Mouse (Mus musculus): Measurements from ENCODE around the gene Ensa. TPM values are rescaled to one million over a fixed set of nuclear protein-coding genes. Genes with fewer than 3 reads are reported as not detected.
"Not testable (repeated sequence)": the region's sequence is repeated elsewhere in the genome, so short reads cannot be mapped to it uniquely, and the experiment has no call there.

Gene Ensa
- polyA plus RNA-seq, 1 experiment, result 12.4 TPM

DNA sequence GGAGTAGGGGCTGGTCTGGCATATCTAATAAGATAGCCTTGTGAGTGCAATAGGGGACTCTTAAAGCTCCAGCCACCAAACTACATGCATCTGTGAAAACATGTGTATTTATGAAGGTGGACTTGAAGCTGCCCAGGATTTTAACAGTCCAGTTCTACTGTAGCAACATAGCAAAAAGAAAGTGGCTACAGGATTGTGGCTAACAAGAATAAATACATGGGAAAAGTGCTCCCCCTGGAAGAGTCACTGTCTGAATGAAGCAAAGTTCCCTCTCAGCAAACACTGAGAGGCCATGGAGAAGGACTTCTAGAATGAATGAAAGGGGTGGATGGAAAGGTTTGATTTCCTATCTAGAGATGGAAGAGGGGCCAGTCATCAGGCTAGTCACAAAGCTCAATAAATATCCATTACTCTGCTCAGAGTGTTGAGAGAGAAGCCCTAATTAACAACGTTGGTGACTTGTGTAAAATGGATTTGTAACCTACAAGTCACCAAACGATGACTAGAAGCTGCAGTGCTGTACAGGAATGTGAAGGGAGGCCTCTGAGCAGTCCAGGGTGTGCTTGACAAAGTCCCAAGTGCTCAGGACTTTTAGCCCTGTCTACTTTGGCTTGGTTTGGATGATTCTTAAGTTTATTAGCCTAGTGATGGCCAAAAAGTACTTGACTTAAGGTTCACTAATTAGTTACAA, 36.1 kb downstream of the Ensa start:
- DNase-seq (ENCODE audit: low read depth, low spot score), result no peak
- 2% methylated on average over 2 of the region's 2 CpGs for WGBS

DNA sequence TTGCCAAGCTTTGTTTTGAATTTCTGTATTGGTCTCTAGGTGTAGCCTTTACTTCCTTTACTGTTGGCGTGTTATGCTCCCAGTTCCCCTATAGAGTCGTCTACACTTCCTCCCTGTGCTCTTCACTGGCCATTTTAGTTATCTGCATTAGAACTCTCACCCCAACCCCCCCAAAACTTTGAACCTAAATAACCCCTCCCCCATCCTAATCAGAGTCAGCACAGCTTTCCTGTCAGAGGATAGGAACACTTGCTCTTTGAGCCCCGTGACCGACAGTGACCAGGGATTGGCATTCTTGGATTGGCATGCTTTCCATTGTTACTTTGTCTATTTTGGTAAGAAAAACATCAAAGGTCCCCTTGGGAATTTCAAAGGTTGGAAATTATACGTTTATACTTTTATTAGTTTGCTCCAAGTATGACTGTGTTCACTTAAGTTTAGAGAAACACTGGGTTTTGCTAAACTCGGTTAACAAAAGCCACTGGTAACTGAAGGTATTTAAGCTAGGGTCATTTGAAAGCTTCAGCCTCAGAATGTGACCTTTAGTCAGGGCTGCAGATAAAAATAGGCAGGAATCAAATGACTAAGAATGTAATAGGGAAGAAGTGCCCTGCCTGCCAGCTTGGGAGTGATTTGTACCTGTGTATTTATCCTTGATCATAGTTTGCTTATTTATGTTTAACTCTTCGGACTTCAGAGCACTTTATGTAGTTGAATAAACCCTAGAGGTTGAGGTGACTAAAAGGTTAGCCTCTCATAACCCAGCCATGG, 37.3 kb downstream of the Ensa start:
- 4% methylated on average over 7 of the region's 7 CpGs for WGBS
- DNase-seq (ENCODE audit: low read depth, low spot score), result no peak

DNA sequence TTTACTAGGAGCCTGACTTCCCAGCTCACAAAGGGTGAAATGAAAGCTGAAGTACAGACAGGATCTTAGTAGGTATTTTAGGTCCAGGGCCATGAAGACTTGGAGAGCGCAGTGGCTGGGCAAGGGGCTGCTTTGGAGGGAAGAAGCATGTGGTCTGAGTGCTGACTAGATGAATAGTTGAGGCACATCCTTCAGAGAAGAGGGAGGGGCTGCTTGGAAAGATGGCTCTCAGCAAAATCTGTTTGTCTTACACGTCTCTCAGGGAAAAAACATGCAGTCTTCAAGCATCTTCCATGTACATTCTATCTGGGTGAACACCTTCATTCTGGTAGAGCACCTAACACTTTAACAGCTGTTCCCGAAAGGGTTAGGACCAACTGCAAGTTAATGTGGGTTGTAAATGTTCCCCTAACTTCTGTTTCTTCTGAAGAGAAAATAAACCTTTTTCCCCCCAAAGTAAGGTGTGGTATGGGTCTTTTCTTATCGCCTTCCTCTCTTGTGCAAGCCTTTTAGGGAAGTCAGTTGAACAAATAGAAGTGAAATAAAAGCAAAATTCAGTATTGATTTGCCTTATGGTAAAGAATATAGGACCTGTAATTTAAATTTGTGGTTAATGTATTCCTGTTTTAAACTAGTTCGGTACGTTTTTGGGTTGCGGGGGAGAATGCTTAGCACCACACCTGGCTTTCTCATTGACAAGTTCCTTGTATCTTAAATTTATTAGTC, 38.1 kb downstream of the Ensa start:
- 34% methylated on average over 7 of the region's 7 CpGs for WGBS
- no peak for DNase-seq (ENCODE audit: low read depth, low spot score)

DNA sequence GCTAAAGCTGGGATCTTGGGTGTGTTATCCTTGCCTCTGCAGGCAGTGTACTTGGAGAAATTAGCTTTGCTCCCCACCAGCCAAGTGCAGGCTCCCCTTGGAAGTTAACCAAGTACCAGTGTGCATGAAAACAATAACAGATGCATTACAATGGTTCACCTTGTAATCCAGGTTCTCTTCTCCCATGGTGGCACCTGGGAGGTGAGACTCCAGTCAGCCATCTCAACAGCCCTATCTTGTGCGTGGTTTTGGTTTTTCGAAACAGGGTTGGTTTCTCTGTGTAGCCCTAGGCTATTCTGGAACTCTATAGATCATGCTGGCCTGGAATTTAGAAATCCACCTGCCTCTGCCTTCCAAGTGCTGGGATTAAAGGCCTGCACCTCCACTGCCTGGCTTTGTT, 38.7 kb downstream of the Ensa start:
- DNase-seq (ENCODE audit: low read depth, low spot score), result no peak
- 71% methylated on average over 2 of the region's 2 CpGs for WGBS

DNA sequence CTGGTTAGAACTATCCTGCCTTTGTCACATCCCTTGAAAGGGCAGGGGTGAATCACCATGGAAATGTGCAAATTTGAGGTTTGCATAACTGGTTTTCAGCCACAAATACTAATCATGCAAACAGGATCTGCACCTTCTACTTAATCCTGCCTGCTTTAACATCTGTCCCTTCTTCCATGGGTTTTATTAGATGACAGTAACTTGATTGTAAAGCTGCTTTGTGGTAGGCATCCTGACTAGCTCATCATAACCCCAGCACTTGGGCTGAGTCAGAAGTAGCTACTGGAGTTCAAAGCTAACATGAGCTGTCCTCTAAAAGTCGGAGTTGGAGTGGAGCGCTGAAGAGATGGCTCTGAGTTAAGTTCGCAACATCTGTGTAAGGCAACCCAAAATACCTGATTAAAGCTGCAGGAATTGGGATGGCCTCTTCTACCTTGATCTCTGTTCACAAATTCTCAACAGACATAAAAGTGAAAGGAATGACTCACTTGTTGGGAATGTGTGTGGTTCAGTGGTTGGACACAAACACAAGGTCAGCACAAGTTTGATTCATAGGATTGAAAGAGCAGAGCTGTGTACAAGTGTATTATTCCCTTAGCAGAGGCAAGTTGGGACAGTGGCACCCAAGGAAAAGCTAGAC, 39.3 kb downstream of the Ensa start:
- WGBS, result 70% methylated on average over 3 of the region's 3 CpGs
- no peak for DNase-seq (ENCODE audit: low read depth, low spot score)

DNA sequence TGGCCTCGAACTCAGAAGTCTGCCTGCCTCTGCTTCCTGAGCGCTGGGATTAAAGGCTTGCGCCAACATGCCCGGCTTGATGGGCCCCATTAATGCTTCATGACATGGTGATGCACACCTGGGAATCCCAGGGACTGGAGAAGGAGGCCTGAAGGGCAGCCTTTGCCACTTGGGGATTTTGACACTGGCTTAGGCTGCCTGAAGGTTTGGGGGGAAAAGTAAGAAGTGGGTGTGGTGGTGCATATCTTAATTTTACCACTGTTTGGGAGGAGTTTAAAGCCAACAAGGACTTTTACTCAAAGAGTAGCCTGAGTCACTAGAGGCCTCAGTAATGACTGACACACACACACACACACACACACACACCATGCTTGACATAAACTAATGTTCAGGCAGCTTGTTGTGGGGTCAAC, 40.2 kb downstream of the Ensa start:
- WGBS, result 77% methylated on average over 4 of the region's 4 CpGs
- no peak for DNase-seq (ENCODE audit: low read depth, low spot score)

DNA sequence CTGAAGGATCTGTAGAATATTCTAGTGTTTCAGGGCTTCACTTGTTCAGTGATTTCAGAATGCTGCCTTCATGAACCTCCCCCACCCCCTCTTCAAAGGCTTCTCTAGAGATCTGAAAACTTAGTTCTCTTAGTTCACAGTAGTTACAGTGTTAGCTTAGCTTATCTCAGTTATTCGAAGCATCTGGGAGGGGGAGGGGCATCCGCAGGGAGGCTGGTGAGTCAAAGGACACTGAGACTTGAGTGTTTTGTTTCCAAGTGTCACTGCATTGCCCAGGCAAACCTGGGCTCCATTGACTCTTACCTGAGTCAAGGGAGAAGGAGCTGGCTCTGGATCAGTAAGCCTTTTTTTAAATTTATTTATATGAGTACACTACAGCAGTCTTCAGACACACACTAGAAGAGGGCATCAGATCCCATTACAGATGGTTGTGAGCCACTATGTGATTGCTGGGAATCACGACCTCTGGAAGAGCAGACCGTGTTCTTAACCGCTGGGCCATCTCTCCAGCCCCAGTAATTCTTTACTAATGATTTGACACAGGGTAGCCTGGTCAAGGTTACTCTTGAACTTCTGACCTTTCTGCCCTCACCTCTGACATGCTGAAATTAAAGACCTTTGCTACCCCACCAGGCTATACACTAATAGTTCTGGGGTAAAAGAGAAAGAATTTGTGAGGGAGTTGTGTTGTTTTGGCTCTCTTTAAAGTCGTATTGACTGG, 41.5 kb downstream of the Ensa start:
- WGBS, result 24% methylated on average over 6 of the region's 6 CpGs
- DNase-seq (ENCODE audit: low read depth, low spot score), result no peak

DNA sequence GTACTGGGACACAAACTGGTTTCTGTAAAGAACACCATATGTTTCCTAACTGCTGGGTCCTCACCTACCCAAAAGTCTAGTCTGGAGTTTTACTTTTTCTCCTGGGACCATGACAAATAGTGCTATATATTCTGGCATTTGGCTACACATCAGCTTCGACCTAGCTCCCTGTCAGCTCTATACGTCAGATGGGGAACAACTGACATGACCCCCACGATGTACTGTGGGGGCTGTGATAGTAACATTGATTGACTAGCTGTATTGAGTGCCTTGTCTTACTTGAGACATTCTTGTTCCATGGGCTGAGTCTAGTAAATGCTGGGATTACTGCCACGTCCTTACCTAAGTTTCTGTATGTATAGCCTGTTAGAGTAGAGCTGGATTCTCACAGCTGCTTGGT, 42.7 kb downstream of the Ensa start:
- no peak for DNase-seq (ENCODE audit: low read depth, low spot score)
- 24% methylated on average over 4 of the region's 4 CpGs for WGBS

DNA sequence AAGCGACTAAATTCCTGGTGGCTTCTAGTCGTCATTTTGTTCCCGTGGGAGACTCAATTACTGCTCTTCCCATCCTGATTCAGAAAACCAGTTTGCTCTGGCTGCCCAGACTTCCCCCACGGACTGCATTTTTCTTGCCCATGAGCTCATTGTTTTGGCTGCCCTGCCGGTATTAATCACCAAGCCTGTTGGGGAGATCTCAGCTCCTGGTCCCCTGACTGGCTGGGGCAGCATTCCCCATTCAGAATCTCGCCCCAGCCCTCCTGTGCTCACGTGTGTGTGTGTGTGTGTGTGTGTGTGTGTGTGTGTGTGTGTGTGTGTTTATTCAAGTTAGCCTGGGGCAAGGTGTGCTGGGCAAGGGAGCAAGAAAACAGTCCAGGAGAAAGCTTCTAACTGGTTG, 43.2 kb downstream of the Ensa start:
- DNase-seq (ENCODE audit: low read depth, low spot score), result no peak
- WGBS, result 6% methylated on average over 7 of the region's 7 CpGs

DNA sequence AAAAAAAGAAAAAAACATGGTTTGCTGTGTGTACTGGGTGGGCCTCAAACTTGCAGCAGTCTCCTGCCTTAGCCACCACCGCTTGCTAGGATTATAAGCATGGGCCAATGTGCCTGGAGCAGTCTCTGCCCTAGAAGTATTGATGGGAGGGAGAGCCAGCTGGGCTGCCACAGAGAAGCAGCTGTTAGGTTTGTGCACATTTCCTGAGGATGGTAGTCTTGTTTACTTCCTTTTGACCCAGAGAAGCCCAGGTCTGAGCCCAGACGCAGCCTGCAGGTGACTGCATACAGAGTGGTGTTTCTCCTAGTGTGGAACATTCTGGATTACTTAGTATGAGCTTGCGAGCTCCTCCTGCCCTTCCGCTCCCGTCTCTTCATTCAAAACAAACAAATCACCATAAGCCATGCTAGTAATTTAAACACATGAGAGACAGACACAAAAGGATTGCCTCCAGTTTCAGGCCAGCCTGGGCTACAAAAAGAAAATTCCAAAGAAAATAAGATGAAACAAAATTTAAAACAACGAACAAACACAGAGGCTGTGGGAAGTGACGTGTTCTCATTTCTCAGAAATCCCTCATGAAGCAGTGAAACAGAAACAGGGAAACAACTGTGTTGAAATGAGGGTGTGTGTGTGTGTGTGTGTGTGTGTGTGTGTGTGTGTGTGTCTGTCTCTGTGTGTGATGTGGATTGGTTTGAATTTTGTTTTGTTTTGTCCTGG, 44.0 kb downstream of the Ensa start:
- DNase-seq (ENCODE audit: low read depth, low spot score), result no peak
- 11% methylated on average over 7 of the region's 7 CpGs for WGBS

DNA sequence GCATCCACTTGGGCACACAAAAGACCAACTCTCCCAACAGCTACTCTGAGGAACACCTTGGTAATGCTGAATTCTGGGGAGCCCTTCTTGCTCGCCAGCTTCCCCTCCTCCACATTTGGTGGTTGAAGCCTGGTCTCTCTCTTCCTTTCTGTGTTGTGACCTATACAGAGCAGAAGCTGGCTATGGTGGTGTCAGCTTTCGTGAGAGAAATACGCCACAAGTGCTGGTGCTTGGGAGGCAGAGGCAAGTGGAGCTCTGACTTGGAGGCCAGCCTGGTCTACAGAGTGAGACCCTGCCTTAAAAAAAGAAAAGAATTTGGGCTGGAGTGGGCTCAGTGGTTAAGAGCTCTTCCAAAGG, 44.5 kb downstream of the Ensa start:
- 85% methylated on average over 3 of the region's 3 CpGs for WGBS
- no peak for DNase-seq (ENCODE audit: low read depth, low spot score)

DNA sequence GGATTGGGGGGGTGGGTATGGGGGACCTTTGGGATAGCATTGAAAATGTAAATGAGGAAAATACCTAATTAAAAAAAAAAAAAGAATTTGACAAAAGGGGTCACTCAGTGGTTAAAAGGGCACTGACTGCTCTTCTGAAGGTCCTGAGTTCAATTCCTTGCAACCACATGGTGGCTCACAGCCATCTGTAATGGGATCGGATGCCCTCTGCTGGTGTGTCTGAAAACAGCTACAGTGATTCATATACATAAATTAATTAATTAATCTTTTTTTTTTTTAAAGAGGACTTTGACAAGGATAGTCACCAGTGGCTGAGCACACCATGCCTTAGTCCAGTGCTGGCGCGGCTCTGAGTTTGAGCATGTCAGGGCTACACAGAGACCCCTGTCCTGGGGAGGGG, 45.6 kb downstream of the Ensa start:
- WGBS, result 90% methylated on average over 3 of the region's 3 CpGs
- DNase-seq (ENCODE audit: low read depth, low spot score), result not testable (repeated sequence)

DNA sequence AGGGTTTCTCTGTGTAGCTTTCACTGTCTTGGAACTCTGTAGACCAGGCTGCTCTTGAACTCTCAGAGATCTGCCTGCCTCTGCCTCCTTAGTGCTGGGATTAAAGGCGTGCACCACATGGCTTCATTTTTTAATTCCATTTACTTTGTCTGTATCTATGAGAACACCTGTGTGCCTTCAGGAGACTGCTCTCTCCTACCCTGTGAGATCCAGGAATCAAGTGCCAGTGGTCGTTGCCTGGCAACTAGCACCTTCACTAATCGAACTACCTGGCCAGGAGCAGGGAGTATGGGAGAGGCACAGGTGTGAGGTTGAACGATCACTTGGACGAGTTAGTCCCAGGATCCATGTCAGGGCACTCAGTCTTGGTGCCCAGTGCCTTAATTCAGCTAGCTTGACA, 46.4 kb downstream of the Ensa start:
- no peak for DNase-seq (ENCODE audit: low read depth, low spot score)
- WGBS, result 52% methylated on average over 5 of the region's 5 CpGs

DNA sequence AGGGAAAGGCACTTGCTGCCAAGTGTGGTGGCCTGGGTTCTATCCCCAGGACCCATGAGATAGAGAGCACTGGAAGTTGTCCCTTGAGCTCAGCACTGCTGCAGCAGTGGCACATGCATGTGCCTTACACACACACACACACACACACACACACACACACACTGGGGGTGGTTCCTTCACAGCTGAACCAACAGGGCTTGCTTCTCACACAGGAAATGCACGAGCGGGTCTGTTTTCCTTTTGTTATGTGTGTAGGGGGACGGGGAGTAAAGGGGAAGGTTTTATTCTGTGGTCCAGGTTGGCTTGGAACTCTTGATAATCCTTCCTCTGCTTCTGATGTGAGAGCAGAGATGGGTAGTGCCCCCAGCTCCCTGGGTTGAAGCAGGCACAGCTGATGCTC, 47.7 kb downstream of the Ensa start:
- 17% methylated on average over 3 of the region's 3 CpGs for WGBS
- no peak for DNase-seq (ENCODE audit: low read depth, low spot score)

DNA sequence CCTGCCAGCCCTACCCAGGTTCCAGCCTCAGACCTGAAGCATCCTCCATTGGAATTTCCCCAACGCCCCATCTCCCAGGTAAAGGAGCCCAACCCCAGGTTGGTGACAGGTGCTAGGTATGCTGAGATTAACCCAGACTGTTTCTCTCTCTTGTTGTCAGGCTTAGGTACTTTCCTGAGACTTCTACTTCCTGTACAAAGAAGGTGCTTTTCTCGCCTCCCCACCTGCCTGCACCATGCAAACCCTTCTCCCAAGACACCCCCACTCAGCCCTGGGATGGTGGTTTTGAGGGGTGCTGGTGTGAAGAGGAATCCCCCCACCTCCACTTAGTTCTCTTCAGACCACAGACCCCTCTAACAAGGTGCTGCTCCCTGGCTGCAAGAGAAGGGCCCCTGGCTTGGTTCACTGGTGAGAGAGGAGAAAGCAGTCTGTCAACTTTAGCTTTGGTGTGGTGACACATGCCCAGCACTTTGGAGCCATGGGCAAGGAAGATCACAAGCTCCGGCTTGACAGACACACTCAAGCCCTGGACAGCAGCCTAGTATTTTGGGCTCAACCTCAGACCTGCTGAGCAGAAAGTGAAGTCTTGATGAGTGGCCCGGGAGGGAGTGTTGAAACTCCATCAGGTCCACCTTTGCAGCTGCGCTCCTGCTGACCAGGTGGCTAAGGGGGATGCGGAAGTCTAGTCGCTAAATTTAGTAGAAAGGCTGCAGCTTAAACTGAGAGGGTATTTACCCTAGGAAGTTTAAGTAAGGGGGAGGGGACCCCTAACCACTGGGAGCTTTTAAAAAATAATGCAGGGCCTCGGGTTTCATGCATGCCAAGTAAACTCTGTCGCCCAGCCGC, 48.3 kb downstream of the Ensa start:
- DNase-seq (ENCODE audit: low read depth, low spot score), result no peak
- WGBS, result 28% methylated on average over 10 of the region's 10 CpGs

DNA sequence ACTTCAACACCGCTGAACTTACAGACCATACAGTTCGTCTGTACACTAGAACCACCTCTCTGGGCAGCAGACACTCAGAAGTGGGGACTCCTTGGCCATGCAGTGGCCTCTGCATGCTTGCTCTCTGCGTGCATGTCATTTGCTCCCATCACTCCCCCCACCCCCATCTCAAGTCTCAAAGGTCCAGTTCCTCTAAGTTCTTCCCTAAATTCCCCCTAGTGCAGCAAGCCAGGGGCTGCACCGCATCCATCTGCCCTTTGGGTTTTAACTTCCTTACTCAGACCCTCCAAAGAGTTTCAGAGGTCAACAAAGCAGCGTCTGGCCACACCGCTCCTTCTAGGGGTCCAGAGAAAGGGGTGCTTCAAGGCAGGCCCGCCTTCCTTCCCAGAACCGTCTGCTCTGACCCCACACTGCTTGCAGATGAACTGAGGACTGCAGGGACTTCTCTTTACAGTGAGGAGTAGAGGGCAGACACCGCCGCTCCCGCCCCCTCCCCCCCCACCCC, 49.0 kb downstream of the Ensa start:
- no peak for DNase-seq (ENCODE audit: low read depth, low spot score)
- WGBS, result 17% methylated on average over 11 of the region's 11 CpGs

DNA sequence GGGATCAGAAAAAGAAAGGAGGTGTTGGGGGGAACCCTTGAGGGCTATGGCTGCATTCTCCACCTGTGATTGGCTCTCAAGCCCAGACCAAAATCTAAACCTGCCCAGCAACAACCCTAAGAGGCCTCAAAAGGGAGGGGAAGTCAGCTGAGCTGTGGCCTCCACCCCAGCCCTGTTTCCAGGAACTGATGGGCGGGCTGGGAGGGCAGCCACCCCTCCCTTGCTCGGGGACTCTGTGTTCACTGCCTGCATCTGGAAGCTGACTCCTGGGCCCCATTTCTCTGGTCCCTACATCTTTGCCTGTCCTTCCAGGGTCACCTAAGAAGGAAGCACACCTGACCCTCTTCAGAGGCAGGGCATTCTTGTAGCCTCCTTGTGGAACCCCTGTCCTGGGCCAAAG, 49.4 kb downstream of the Ensa start:
- DNase-seq (ENCODE audit: low read depth, low spot score), result no peak
- 0% methylated on average over 2 of the region's 2 CpGs for WGBS

DNA sequence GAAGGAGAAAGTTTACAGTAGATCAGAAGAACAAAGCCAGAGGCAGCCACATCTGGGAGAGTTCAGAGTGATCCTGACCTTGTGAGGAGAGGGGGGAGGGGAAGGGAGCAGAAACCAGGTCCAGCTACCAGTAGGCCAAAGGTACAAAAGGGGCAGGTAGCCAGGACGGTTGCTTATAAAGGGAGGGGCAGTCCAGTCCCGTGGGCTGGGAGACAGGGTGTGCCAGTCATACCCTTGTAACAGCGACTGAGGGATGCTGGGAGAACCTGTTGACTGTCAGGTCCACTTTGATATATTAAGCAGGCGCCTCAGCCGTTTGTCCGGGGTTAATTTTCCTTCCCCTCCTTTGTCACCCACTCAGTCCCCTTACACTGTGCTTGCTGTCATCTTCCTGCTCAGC, 50.0 kb downstream of the Ensa start:
- DNase-seq (ENCODE audit: low read depth, low spot score), result peak; percentile 92
- under 1% methylated on average over 6 of the region's 6 CpGs for WGBS
